Mouse (Mus musculus): ENCODE measurements at regions not wholly inside any gene's neighbourhood (a gene's known extent, or its start where the extent isn't known, plus 50 kb on each side); places are given as distances from the start of the nearest gene placed in this dataset.

DNA sequence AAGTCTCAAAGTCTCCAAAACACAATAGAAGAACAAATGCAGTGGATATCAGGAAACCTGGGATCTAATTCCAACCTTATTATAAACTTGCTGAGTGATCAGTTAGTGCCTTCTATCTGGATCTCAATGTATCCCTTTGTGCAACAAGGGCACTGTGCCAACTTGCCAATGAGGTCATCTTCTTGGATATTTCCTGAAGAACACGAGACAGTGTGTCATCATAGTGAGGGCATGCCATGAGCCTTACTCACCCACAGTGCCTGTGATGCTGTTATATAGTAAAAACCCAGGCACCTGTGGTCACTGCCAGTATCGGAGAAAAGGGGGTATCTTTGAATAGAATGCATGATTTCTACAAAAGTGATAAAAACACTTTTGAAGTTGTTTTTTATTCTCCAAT is 60.2 kb upstream of the Cd34 start:
- no peaks in the 10 kb centered on the region for H3K36me3 ChIP-seq (ENCODE audit: control insufficient read depth, insufficient read depth)
- H3K4me3 ChIP-seq (replicated peaks; ENCODE audit: low read length): no peak overlapping the region
- WGBS: 57% methylated on average over 2 of the region's 2 CpGs
- H3K27ac ChIP-seq (ENCODE audit: low read length): no peak overlapping the region
- no peaks in the 10 kb centered on the region for H3K9me3 ChIP-seq (ENCODE audit: control insufficient read depth, low read length)
- peaks cover 7% of the 10 kb centered on the region for H3K4me1 ChIP-seq (replicated peaks; ENCODE audit: control insufficient read depth, insufficient read depth, low read length)
- ATAC-seq: no peak
- H3K9ac ChIP-seq (replicated peaks; ENCODE audit: low read depth, low read length): no peak overlapping the region
- no peaks in the 10 kb centered on the region for H3K27me3 ChIP-seq (replicated peaks; ENCODE audit: control insufficient read depth, insufficient read depth, low read length)
- no peak overlapping the region for H3K4me2 ChIP-seq (ENCODE audit: low read length)

DNA sequence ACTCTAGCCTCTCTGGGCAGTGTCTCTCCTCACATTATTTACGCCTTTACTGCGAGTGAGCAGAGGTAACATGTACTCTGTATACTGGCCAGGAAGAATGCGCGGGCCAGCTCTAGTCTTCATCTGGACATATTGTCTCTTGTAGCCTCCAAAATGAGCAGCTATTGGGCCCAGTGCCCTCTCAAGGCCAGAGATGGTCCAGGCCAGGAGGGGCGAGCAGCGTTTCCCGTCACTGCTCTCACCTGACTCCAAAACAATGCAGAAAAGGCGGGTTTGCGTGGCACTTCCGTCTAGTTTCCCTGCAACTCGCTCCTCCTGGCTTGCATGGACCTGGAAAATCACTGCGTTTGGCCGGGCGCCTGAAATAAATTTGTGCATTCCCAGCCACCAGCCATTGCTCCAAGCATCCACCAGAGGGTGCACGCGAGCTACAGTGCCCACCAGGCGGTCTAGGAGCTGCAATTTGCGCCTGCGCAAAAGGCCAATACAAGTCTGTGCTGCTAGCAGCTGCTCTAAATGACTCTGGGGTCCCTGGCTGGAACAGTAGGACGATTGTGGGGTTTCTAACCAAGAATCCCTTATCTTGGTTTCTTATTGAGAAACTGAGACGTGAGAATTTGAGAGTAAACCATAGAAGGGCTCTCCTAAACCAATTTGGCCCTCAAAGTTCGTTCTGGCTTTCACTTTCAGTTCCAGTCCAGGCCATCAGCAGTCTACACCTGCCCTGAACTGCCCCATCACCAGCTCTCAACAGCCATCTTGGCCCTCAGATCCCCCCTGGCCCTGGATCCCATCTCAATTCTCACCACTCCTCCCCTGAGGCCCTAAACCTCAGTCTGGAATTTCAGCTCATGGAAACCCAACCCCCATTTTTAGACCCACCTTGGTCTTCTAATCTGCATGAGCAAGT is 59.0 kb upstream of the Cd34 start:
- Histone ChIP-seq H3K4me3 (replicated peaks; ENCODE audit: low read length) (no peak overlapping the region; the same call in 1 of the 2 replicates), H3K9ac (replicated peaks; ENCODE audit: low read depth, low read length) (0 out of 2 replicates have a peak overlapping the region, but pooled peaks have one; percentile 17), H3K27me3 (replicated peaks; ENCODE audit: control insufficient read depth, insufficient read depth, low read length) (no peaks in the 10 kb centered on the region), H3K4me2 (ENCODE audit: low read length) (peak overlapping the region; percentile 38), H3K9me3 (ENCODE audit: control insufficient read depth, low read length) (no peaks in the 10 kb centered on the region), H3K27ac (ENCODE audit: low read length) (no peak overlapping the region), H3K4me1 (replicated peaks; ENCODE audit: control insufficient read depth, insufficient read depth, low read length) (peaks cover 7% of the 10 kb centered on the region), H3K36me3 (ENCODE audit: control insufficient read depth, insufficient read depth) (no peaks in the 10 kb centered on the region)
- ATAC-seq: peak; percentile 93
- WGBS: 26% methylated on average over 22 of the region's 22 CpGs

DNA sequence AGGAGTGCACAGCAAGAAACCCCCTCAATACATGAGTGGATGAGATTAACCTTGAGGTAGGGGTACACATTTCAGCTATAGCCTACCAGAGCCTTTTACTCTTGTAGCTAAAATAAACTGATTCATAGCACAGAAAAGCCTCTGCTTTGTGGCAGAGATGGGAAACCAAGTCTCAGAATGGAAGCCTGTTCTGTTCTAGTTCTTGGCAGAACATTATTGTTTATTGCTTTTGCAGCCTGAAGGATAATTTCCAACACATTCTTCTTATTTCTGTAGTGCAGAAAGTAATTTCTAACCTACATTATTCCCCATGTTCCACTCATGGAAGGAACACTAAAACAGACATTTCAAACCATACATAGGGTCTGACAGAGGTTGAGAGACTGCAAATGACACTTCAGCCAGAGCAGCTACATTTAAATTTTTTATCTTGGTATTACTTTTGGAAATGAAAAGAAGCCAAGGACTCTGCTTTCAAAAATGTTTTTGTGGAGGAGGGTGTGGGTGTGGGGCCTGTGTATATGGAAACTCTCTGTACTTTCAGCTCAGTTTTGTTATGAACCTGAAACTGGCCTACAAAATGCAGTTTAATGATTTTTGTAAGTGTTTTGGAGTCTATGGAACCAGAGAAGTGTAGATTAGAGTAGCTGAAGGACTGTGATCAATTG is 56.9 kb upstream of the Cd34 start:
- Histone ChIP-seq H3K9ac (replicated peaks; ENCODE audit: low read depth, low read length) (no peak overlapping the region), H3K4me1 (replicated peaks; ENCODE audit: control insufficient read depth, insufficient read depth, low read length) (peaks cover 7% of the 10 kb centered on the region), H3K27ac (ENCODE audit: low read length) (no peak overlapping the region), H3K27me3 (replicated peaks; ENCODE audit: control insufficient read depth, insufficient read depth, low read length) (no peaks in the 10 kb centered on the region), H3K36me3 (ENCODE audit: control insufficient read depth, insufficient read depth) (no peaks in the 10 kb centered on the region), H3K4me3 (replicated peaks; ENCODE audit: low read length) (no peak overlapping the region), H3K4me2 (ENCODE audit: low read length) (no peak overlapping the region), H3K9me3 (ENCODE audit: control insufficient read depth, low read length) (no peaks in the 10 kb centered on the region)
- no peak for ATAC-seq

DNA sequence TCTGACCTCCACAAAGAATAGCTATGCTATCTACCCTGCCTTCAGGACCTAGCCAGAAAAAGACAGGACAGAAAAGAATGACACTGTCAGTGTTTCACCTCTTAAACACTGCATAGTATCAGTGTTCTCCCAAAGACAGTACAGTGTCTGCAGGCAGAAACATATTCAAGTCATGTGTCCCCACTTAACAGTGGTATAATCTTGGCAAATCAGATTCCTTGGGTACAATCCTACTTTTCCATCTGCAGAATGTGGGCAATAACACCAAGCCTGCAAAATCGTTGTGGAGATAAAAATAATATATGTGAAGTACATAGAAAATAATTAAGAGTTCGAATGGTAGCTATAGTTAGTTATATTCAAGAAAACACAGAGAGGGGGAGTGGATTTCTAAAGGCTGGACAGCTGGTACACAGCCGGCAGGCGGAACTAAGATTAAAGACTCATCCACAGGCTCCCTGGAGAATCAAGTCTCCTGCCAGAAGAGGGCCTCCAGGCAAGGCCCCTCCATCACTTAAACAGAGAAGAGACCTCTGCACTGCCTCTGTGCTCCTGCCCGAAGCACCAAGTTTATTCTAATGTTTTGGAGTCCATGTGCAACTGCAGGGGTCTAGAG is 53.4 kb upstream of the Cd34 start:
- Histone ChIP-seq H3K27ac (ENCODE audit: low read length) (no peak overlapping the region; the same call in 1 of the 2 replicates), H3K36me3 (ENCODE audit: control insufficient read depth, insufficient read depth) (no peaks in the 10 kb centered on the region), H3K9ac (replicated peaks; ENCODE audit: low read depth, low read length) (no peak overlapping the region), H3K4me2 (ENCODE audit: low read length) (no peak overlapping the region), H3K27me3 (replicated peaks; ENCODE audit: control insufficient read depth, insufficient read depth, low read length) (no peaks in the 10 kb centered on the region), H3K9me3 (ENCODE audit: control insufficient read depth, low read length) (no peaks in the 10 kb centered on the region), H3K4me3 (replicated peaks; ENCODE audit: low read length) (no peak overlapping the region), H3K4me1 (replicated peaks; ENCODE audit: control insufficient read depth, insufficient read depth, low read length) (no peaks in the 10 kb centered on the region; the same call in 1 of the 2 replicates)
- 0 out of 2 replicates have a peak, but pooled peaks have one; percentile 50 for ATAC-seq
- WGBS: 67% methylated on average over 5 of the region's 5 CpGs

DNA sequence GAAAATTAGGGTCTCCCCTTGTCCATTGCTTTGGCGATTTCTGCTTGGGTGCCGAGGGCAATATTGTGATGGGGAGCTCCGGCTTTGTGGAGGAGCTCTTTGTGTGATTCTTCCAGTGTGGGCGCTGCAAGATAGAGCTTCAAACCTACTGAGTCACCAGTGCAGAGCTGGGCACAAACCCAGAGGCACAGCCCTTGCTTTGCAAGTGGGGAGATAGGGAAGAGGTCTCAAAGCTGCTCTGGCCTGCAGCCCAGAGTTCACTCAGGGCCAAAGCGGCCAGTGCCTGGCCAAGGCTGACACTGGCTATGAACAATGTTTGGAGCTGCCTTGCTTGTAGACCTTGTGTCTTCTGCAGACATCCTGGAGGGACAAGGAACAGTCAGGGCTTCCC is 52.9 kb upstream of the Cd34 start:
- Histone ChIP-seq H3K4me1 (replicated peaks; ENCODE audit: control insufficient read depth, insufficient read depth, low read length) (no peaks in the 10 kb centered on the region; the same call in 1 of the 2 replicates), H3K27ac (ENCODE audit: low read length) (no peak overlapping the region; the same call in 1 of the 2 replicates), H3K4me2 (ENCODE audit: low read length) (no peak overlapping the region), H3K9me3 (ENCODE audit: control insufficient read depth, low read length) (no peaks in the 10 kb centered on the region), H3K9ac (replicated peaks; ENCODE audit: low read depth, low read length) (no peak overlapping the region), H3K4me3 (replicated peaks; ENCODE audit: low read length) (no peak overlapping the region), H3K36me3 (ENCODE audit: control insufficient read depth, insufficient read depth) (no peaks in the 10 kb centered on the region), H3K27me3 (replicated peaks; ENCODE audit: control insufficient read depth, insufficient read depth, low read length) (no peaks in the 10 kb centered on the region)
- no peak for ATAC-seq
- WGBS: 86% methylated on average over 5 of the region's 5 CpGs

Data from forebrain, embryonic 16.5 days (tissue).